Mouse (Mus musculus): ENCODE data around the gene Cgref1.

The Cgref1 gene

GRCm38 (mm10) chr5:30950451-30950850 is 5.1 kb upstream of the Cgref1 start:
- DNase-seq (ENCODE audit: low spot score): no peak

GRCm38 (mm10) chr5:30949654-30950326 is 4.4 kb upstream of the Cgref1 start:
- DNase-seq (ENCODE audit: low spot score): peak; percentile 91

GRCm38 (mm10) chr5:30948620-30949019 is 3.2 kb upstream of the Cgref1 start:
- DNase-seq (ENCODE audit: low spot score): no peak

GRCm38 (mm10) chr5:30944344-30944743 is 1.0 kb downstream of the Cgref1 start:
- DNase-seq (ENCODE audit: low spot score): no peak

GRCm38 (mm10) chr5:30943004-30943403 is 2.4 kb downstream of the Cgref1 start:
- DNase-seq (ENCODE audit: low spot score): no peak

GRCm38 (mm10) chr5:30934725-30935461 is 10.5 kb downstream of the Cgref1 start:
- DNase-seq (ENCODE audit: low spot score): no peak

- DNase-seq (ENCODE audit: low spot score): no peak
These were observed 11.7 kb downstream of the Cgref1 start for GRCm38 (mm10) chr5:30933705-30934104.

- no peak for DNase-seq (ENCODE audit: low spot score)
These were observed 14.0 kb downstream of the Cgref1 start for GRCm38 (mm10) chr5:30931378-30931777.

- no peak for DNase-seq (ENCODE audit: low spot score)
These were observed 14.5 kb downstream of the Cgref1 start for GRCm38 (mm10) chr5:30930846-30931245.

- peak; percentile 80 for DNase-seq (ENCODE audit: low spot score)
These were observed 15.3 kb downstream of the Cgref1 start for GRCm38 (mm10) chr5:30930121-30930520.

GRCm38 (mm10) chr5:30927945-30928529 is 17.4 kb downstream of the Cgref1 start:
- DNase-seq (ENCODE audit: low spot score): no peak

- no peak for DNase-seq (ENCODE audit: low spot score)
These were observed 19.3 kb downstream of the Cgref1 start for GRCm38 (mm10) chr5:30926073-30926472.

GRCm38 (mm10) chr5:30925217-30925616 is 20.2 kb downstream of the Cgref1 start:
- no peak for DNase-seq (ENCODE audit: low spot score)

- DNase-seq (ENCODE audit: low spot score): no peak
These were observed 20.8 kb downstream of the Cgref1 start for GRCm38 (mm10) chr5:30924614-30925013.

- no peak for DNase-seq (ENCODE audit: low spot score)
These were observed 22.3 kb downstream of the Cgref1 start for GRCm38 (mm10) chr5:30923119-30923518.

- no peak for DNase-seq (ENCODE audit: low spot score)
These were observed 22.8 kb downstream of the Cgref1 start for GRCm38 (mm10) chr5:30922581-30923041.

GRCm38 (mm10) chr5:30921256-30922033 is 23.9 kb downstream of the Cgref1 start, which contains the start of gene Khk:
Gene Khk, plus strand, starts transcription at chr5:30921431.
- DNase-seq (ENCODE audit: low spot score): peak; percentile 91

GRCm38 (mm10) chr5:30920621-30921020 is 24.8 kb downstream of the Cgref1 start:
- peak; percentile 27 for DNase-seq (ENCODE audit: low spot score)

- DNase-seq (ENCODE audit: low spot score): no peak
These were observed 25.4 kb downstream of the Cgref1 start for GRCm38 (mm10) chr5:30919831-30920614.

- DNase-seq (ENCODE audit: low spot score): no peak
These were observed 26.7 kb downstream of the Cgref1 start for GRCm38 (mm10) chr5:30918691-30919090.

GRCm38 (mm10) chr5:30917891-30918670 is 27.3 kb downstream of the Cgref1 start:
- DNase-seq (ENCODE audit: low spot score): no peak
